Mouse (Mus musculus) C2C12 (cell line): ENCODE results near the gene Nemp1.

Experiments used
- CEBPB ChIP-seq: IDR thresholded peaks from one replicate; pipeline ENCODE4 v1.6.1; 2011; ENCODE audit warnings: low read depth, mild to moderate bottlenecking, control low read depth, moderate library complexity
- CTCF ChIP-seq: IDR thresholded peaks from one replicate; pipeline ENCODE4 v1.5.1; 2011; ENCODE audit not compliant: control insufficient read depth, insufficient read depth, insufficient read length
- FOSL1 ChIP-seq: IDR thresholded peaks from one replicate; pipeline ENCODE4 v1.8.0; 2011; ENCODE audit warnings: mild to moderate bottlenecking, low read length; ENCODE audit not compliant: poor library complexity, insufficient read depth, severe bottlenecking
- MAX ChIP-seq: IDR thresholded peaks from one replicate; pipeline ENCODE4 v1.6.1; 2011; ENCODE audit warnings: mild to moderate bottlenecking, control low read depth
- MYOD1 ChIP-seq: IDR thresholded peaks from one replicate; pipeline ENCODE4 v1.6.1; 2011; ENCODE audit warnings: low read depth; ENCODE audit not compliant: control insufficient read depth, insufficient read length
- MYOG ChIP-seq: IDR thresholded peaks from one replicate; pipeline ENCODE4 v1.6.1; 2011; ENCODE audit not compliant: control insufficient read depth, insufficient read length; ENCODE audit errors: extremely low read depth
- USF1 ChIP-seq: IDR thresholded peaks from one replicate; pipeline ENCODE4 v1.6.1; 2011; ENCODE audit warnings: low read depth, mild to moderate bottlenecking, control low read depth, moderate library complexity

DNA sequence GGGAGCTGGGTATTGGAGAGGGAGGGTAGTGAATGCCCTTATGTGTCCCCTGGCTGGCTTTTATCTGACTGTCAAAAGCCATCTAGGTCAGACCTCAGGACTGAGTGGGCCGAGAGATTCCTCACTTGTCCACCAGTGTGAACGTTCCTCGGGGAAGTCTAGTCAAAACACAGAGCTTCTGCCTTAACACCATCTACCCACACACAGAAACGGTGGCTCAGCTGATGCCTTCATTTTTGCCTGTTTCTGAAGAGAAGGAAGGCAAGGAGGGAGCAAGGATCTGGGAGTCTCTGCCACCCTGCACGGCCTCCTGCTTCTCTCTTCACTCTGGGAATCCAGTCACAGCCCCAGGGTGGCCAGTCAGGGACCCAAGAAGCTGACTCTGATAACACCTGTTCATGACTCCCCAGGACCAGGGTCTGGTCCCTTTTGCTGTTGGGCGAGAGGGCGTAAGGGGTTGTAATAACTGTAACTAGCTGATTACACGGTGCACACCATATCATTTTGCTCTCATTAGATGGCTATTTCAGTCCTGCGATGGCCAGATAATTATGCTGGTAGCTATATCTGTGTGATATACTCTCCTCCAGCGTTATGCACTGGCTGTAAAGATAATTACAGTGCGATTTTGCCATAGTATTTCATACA is 63.7 kb downstream of the Nemp1 start:
- no peak for TF ChIP-seq CEBPB
- no peak for TF ChIP-seq USF1
- TF ChIP-seq CTCF: no peak
- TF ChIP-seq MYOG: no peak
- no peak for TF ChIP-seq MYOD1
- no peak for TF ChIP-seq MAX
- no peak for TF ChIP-seq FOSL1
